Comparison of ENCODE assay signal across 12 mouse cellular contexts in genomic region chr1:125652836-125653594, GRCm38 (mm10). TPM values are rescaled to one million over a fixed set of nuclear protein-coding genes. Genes with fewer than 3 reads are reported as not detected.
"Had no signal": no experiment of that assay in that cellular context is flagged by ENCODE, and none has a peak within 500 bp of the region (broad histone marks: within the 10 kb centered on the region; RNA-seq: fewer than 3 reads in every experiment).

No protein-coding gene starts in this region.

- H3K9ac ChIP-seq: kidney, embryonic 15.5 days; limb, embryonic 15.5 days; liver, embryonic 14.5 days; midbrain, embryonic 13.5 days; neural tube, embryonic 15.5 days had no signal

- H3K27me3 ChIP-seq: kidney, embryonic 15.5 days; limb, embryonic 15.5 days; midbrain, embryonic 13.5 days; neural tube, embryonic 15.5 days had no signal

- H3K4me1 ChIP-seq: kidney, embryonic 15.5 days; limb, embryonic 15.5 days; midbrain, embryonic 13.5 days had no signal

- H3K4me3 ChIP-seq: kidney, embryonic 15.5 days; limb, embryonic 15.5 days; midbrain, embryonic 13.5 days; neural tube, embryonic 15.5 days had no signal

- H3K36me3 ChIP-seq: kidney, embryonic 15.5 days; limb, embryonic 15.5 days; midbrain, embryonic 13.5 days; neural tube, embryonic 15.5 days had no signal

- H3K4me2 ChIP-seq: kidney, embryonic 15.5 days; limb, embryonic 15.5 days; midbrain, embryonic 13.5 days; neural tube, embryonic 15.5 days had no signal

- ATAC-seq: midbrain, embryonic 13.5 days had no signal

- H3K27ac ChIP-seq: kidney, embryonic 15.5 days; limb, embryonic 15.5 days; liver, embryonic 14.5 days; midbrain, embryonic 13.5 days; neural tube, embryonic 15.5 days had no signal

- H3K9me3 ChIP-seq: kidney, embryonic 15.5 days; limb, embryonic 15.5 days; midbrain, embryonic 13.5 days; neural tube, embryonic 15.5 days had no signal

- DNase-seq: kidney, postnatal 14 days; lung, adult 18-20 months; right cerebral cortex, adult 18-20 months; right cerebral cortex, postnatal 25 days; thymus, postnatal 36 days had no signal

RNA-seq across cellular contexts. Expression of gene Gpr39, which starts 23.8 kb away (rescaled TPM):
- total RNA-seq: left cerebral cortex, postnatal 25 days had no signal
- polyA plus RNA-seq: midbrain, embryonic 13.5 days; neural tube, embryonic 11.5 days had no signal
